Mouse (Mus musculus): ENCODE measurements around the gene Fam221b. TPM values are rescaled to one million over a fixed set of nuclear protein-coding genes. Genes with fewer than 3 reads are reported as not detected.

Gene Fam221b
- polyA plus RNA-seq, 1 experiment from 2014 or later = 3.9 TPM

GRCm38 (mm10) chr4:43694439-43695248 is 25.7 kb upstream of the Fam221b start:
- no peak overlapping the region for H3K9ac ChIP-seq
- no peak overlapping the region for H3K27ac ChIP-seq (ENCODE audit: poor library complexity, severe bottlenecking)

GRCm38 (mm10) chr4:43693806-43694241 is 24.9 kb upstream of the Fam221b start:
- Histone ChIP-seq H3K27me3 (replicated peaks) (peaks cover 18% of the 10 kb centered on the region; the same call in 1 of the 2 replicates), H3K4me1 (replicated peaks) (peaks cover 35% of the 10 kb centered on the region), H3K9ac (no peak overlapping the region), H3K27ac (ENCODE audit: poor library complexity, severe bottlenecking) (peak overlapping the region; percentile 30), H3K9me3 (replicated peaks) (no peaks in the 10 kb centered on the region), H3K4me3 (no peak overlapping the region), H3K36me3 (peaks cover 6% of the 10 kb centered on the region), H3K4me2 (no peak overlapping the region)
- 47% methylated on average over 5 of the region's 5 CpGs for WGBS
- peak; percentile 24; the same call in 1 of the 2 replicates for ATAC-seq (ENCODE audit: insufficient number of reproducible peaks, low FRiP score)

More at GRCm38 (mm10) chr4:43694439-43695248, 25.7 kb upstream of the Fam221b start:
- WGBS = 75% methylated on average over 1 of the region's 1 CpGs
- Histone ChIP-seq H3K9me3 (replicated peaks) (no peaks in the 10 kb centered on the region), H3K4me3 (no peak overlapping the region), H3K27me3 (replicated peaks) (peaks cover 18% of the 10 kb centered on the region; the same call in 1 of the 2 replicates), H3K4me1 (replicated peaks) (peaks cover 35% of the 10 kb centered on the region), H3K36me3 (peaks cover 6% of the 10 kb centered on the region), H3K4me2 (no peak overlapping the region)
- ATAC-seq (ENCODE audit: insufficient number of reproducible peaks, low FRiP score) = no peak

- Histone ChIP-seq H3K36me3 (peaks cover 9% of the 10 kb centered on the region), H3K27me3 (replicated peaks) (no peaks in the 10 kb centered on the region), H3K4me2 (no peak overlapping the region), H3K4me3 (no peak overlapping the region), H3K4me1 (replicated peaks) (peaks cover 35% of the 10 kb centered on the region), H3K9ac (no peak overlapping the region), H3K27ac (ENCODE audit: poor library complexity, severe bottlenecking) (no peak overlapping the region), H3K9me3 (replicated peaks) (no peaks in the 10 kb centered on the region)
- 65% methylated on average over 5 of the region's 5 CpGs for WGBS
- ATAC-seq (ENCODE audit: insufficient number of reproducible peaks, low FRiP score) = no peak
Observed at GRCm38 (mm10) chr4:43691026-43691425, 22.1 kb upstream of the Fam221b start.

GRCm38 (mm10) chr4:43690021-43690420 is 21.1 kb upstream of the Fam221b start:
- H3K27me3 ChIP-seq (replicated peaks) = no peaks in the 10 kb centered on the region
- ATAC-seq (ENCODE audit: insufficient number of reproducible peaks, low FRiP score) = no peak
- no peaks in the 10 kb centered on the region for H3K9me3 ChIP-seq (replicated peaks)
- H3K9ac ChIP-seq = no peak overlapping the region
- WGBS = 90% methylated on average over 17 of the region's 17 CpGs
- H3K36me3 ChIP-seq = peaks cover 19% of the 10 kb centered on the region
- no peak overlapping the region for H3K4me2 ChIP-seq
- H3K4me3 ChIP-seq = no peak overlapping the region
- peaks cover 27% of the 10 kb centered on the region for H3K4me1 ChIP-seq (replicated peaks)
- H3K27ac ChIP-seq (ENCODE audit: poor library complexity, severe bottlenecking) = no peak overlapping the region

GRCm38 (mm10) chr4:43679416-43680043 is 10.6 kb upstream of the Fam221b start:
- no peak overlapping the region for H3K4me3 ChIP-seq
- no peak overlapping the region for H3K4me2 ChIP-seq
- peaks cover 43% of the 10 kb centered on the region for H3K36me3 ChIP-seq
- no peaks in the 10 kb centered on the region for H3K27me3 ChIP-seq (replicated peaks)
- 79% methylated on average over 7 of the region's 7 CpGs for WGBS
- H3K4me1 ChIP-seq (replicated peaks) = peaks cover 5% of the 10 kb centered on the region; the same call in 1 of the 2 replicates
- no peak overlapping the region for H3K27ac ChIP-seq (ENCODE audit: poor library complexity, severe bottlenecking)
- ATAC-seq (ENCODE audit: insufficient number of reproducible peaks, low FRiP score) = no peak
- H3K9ac ChIP-seq = no peak overlapping the region
- H3K9me3 ChIP-seq (replicated peaks) = no peaks in the 10 kb centered on the region

- WGBS = 84% methylated on average over 6 of the region's 6 CpGs
- Histone ChIP-seq H3K4me3 (no peak overlapping the region), H3K4me2 (no peak overlapping the region), H3K9me3 (replicated peaks) (no peaks in the 10 kb centered on the region), H3K27me3 (replicated peaks) (no peaks in the 10 kb centered on the region), H3K9ac (no peak overlapping the region), H3K27ac (ENCODE audit: poor library complexity, severe bottlenecking) (no peak overlapping the region), H3K36me3 (peaks cover 47% of the 10 kb centered on the region), H3K4me1 (replicated peaks) (peaks cover 6% of the 10 kb centered on the region)
- no peak for ATAC-seq (ENCODE audit: insufficient number of reproducible peaks, low FRiP score)
Observed at GRCm38 (mm10) chr4:43678541-43678940, 9.6 kb upstream of the Fam221b start.

GRCm38 (mm10) chr4:43675608-43676007 is 6.7 kb upstream of the Fam221b start:
- Histone ChIP-seq H3K4me2 (no peak overlapping the region), H3K9me3 (replicated peaks) (no peaks in the 10 kb centered on the region), H3K27ac (ENCODE audit: poor library complexity, severe bottlenecking) (no peak overlapping the region), H3K36me3 (peaks cover 27% of the 10 kb centered on the region), H3K27me3 (replicated peaks) (0 out of 2 replicates have a peak, but pooled peaks cover 3% of the 10 kb centered on the region), H3K9ac (no peak overlapping the region), H3K4me1 (replicated peaks) (peaks cover 14% of the 10 kb centered on the region), H3K4me3 (no peak overlapping the region)
- 70% methylated on average over 4 of the region's 4 CpGs for WGBS
- no peak for ATAC-seq (ENCODE audit: insufficient number of reproducible peaks, low FRiP score)

- H3K36me3 ChIP-seq = peaks cover 25% of the 10 kb centered on the region
- no peak for ATAC-seq (ENCODE audit: insufficient number of reproducible peaks, low FRiP score)
- WGBS = 77% methylated on average over 5 of the region's 5 CpGs
Observed at GRCm38 (mm10) chr4:43674974-43675373, 6.0 kb upstream of the Fam221b start.

GRCm38 (mm10) chr4:43673703-43674102 is 4.8 kb upstream of the Fam221b start:
- Histone ChIP-seq H3K27me3 (replicated peaks) (0 out of 2 replicates have a peak, but pooled peaks cover 3% of the 10 kb centered on the region), H3K9me3 (replicated peaks) (no peaks in the 10 kb centered on the region), H3K27ac (ENCODE audit: poor library complexity, severe bottlenecking) (no peak overlapping the region), H3K4me1 (replicated peaks) (peaks cover 23% of the 10 kb centered on the region), H3K36me3 (peaks cover 25% of the 10 kb centered on the region), H3K4me2 (no peak overlapping the region), H3K4me3 (no peak overlapping the region), H3K9ac (no peak overlapping the region)
- no peak for ATAC-seq (ENCODE audit: insufficient number of reproducible peaks, low FRiP score)
- WGBS = 76% methylated on average over 8 of the region's 8 CpGs

More at GRCm38 (mm10) chr4:43674974-43675373, 6.0 kb upstream of the Fam221b start:
- no peaks in the 10 kb centered on the region for H3K9me3 ChIP-seq (replicated peaks)
- H3K4me3 ChIP-seq = no peak overlapping the region
- peaks cover 16% of the 10 kb centered on the region for H3K4me1 ChIP-seq (replicated peaks)
- no peak overlapping the region for H3K27ac ChIP-seq (ENCODE audit: poor library complexity, severe bottlenecking)
- 0 out of 2 replicates have a peak, but pooled peaks cover 3% of the 10 kb centered on the region for H3K27me3 ChIP-seq (replicated peaks)
- no peak overlapping the region for H3K9ac ChIP-seq
- H3K4me2 ChIP-seq = no peak overlapping the region

- peaks cover 18% of the 10 kb centered on the region for H3K36me3 ChIP-seq
- ATAC-seq (ENCODE audit: insufficient number of reproducible peaks, low FRiP score) = no peak
- H3K9ac ChIP-seq = no peak overlapping the region
- no peak overlapping the region for H3K4me3 ChIP-seq
- H3K4me1 ChIP-seq (replicated peaks) = peaks cover 27% of the 10 kb centered on the region
- no peak overlapping the region for H3K4me2 ChIP-seq
- no peaks in the 10 kb centered on the region for H3K9me3 ChIP-seq (replicated peaks)
- 8% methylated on average over 2 of the region's 2 CpGs for WGBS
- peaks cover 11% of the 10 kb centered on the region for H3K27me3 ChIP-seq (replicated peaks)
- no peak overlapping the region for H3K27ac ChIP-seq (ENCODE audit: poor library complexity, severe bottlenecking)
Observed at GRCm38 (mm10) chr4:43672070-43672469, 3.1 kb upstream of the Fam221b start.

GRCm38 (mm10) chr4:43669428-43669794 is 466 bp upstream of the Fam221b start:
- peak; percentile 86 for ATAC-seq (ENCODE audit: insufficient number of reproducible peaks, low FRiP score)
- H3K36me3 ChIP-seq = peaks cover 3% of the 10 kb centered on the region
- H3K9me3 ChIP-seq (replicated peaks) = no peaks in the 10 kb centered on the region
- peaks cover 27% of the 10 kb centered on the region for H3K4me1 ChIP-seq (replicated peaks)
- H3K4me2 ChIP-seq = peak overlapping the region; percentile 76
- peak overlapping the region; percentile 82 for H3K4me3 ChIP-seq
- peaks cover 34% of the 10 kb centered on the region for H3K27me3 ChIP-seq (replicated peaks)
- 0% methylated on average over 25 of the region's 25 CpGs for WGBS
- H3K27ac ChIP-seq (ENCODE audit: poor library complexity, severe bottlenecking) = no peak overlapping the region
- peak overlapping the region; percentile 86 for H3K9ac ChIP-seq
